Mouse (Mus musculus) cortical plate, adult 2 months (tissue): Measurements from ENCODE around the gene Xrcc1.

Source experiments
- CTCF ChIP-seq: fragments of 200-500 bp; IDR thresholded peaks from 2 replicates; pipeline ENCODE4 v1.5.1; 2011; ENCODE audit warnings: mild to moderate bottlenecking, control low read depth, low read length; ENCODE audit not compliant: insufficient read depth; ENCODE audit errors: extremely low read depth
- POLR2A ChIP-seq: fragments of 200-500 bp; IDR thresholded peaks from 2 replicates; pipeline ENCODE4 v1.6.1; 2011; ENCODE audit warnings: mild to moderate bottlenecking, low read length, control low read depth; ENCODE audit not compliant: insufficient read depth; ENCODE audit errors: extremely low read depth

- TF ChIP-seq CTCF (no peak), POLR2A (no peak)
These were observed 23.3 kb upstream of the Xrcc1 start for GRCm38 (mm10) chr7:24522805-24523204.
